Mouse (Mus musculus) heart, embryonic 11.5 days (tissue): ENCODE data around the gene Tatdn3. TPM values are rescaled to one million over a fixed set of nuclear protein-coding genes. Genes with fewer than 3 reads are reported as not detected.
A peak's percentile ranks its signal among the peaks of the same experiment; 100 is the strongest.
"Not testable (repeated sequence)": the region's sequence is repeated elsewhere in the genome, so short reads cannot be mapped to it uniquely, and the experiment has no call there.

ENCODE experiments used
- ATAC-seq: fragments of 200-750 bp; cut with Nextera tagmentation; replicated peaks from 2 replicates; pipeline ENCODE4 v1.8.0; 2017; ENCODE audit warnings: moderate library complexity; ENCODE audit not compliant: insufficient number of reproducible peaks, low FRiP score, low TSS enrichment
- H3K27ac ChIP-seq: fragments of 300-500 bp; sonication (generic); 2 replicates; pipeline ENCODE4 v1.5.1; 2014; ENCODE audit warnings: mild to moderate bottlenecking, low read depth, low read length
- H3K27me3 ChIP-seq: fragments of 300-500 bp; sonication (generic); 2 replicates; pipeline ENCODE4 v1.6.1; 2014; ENCODE audit warnings: mild to moderate bottlenecking, low read length, mixed read lengths; ENCODE audit not compliant: control insufficient read depth, insufficient read depth
- H3K36me3 ChIP-seq: fragments of 300-500 bp; sonication (generic); 2 replicates; pipeline ENCODE4 v1.6.1; 2014; ENCODE audit warnings: mild to moderate bottlenecking, low read length, moderate library complexity, mixed read lengths; ENCODE audit not compliant: control insufficient read depth, insufficient read depth
- H3K4me1 ChIP-seq: fragments of 300-500 bp; sonication (generic); 2 replicates; pipeline ENCODE4 v1.6.1; 2014; ENCODE audit warnings: low read length; ENCODE audit not compliant: control insufficient read depth, insufficient read depth
- H3K4me2 ChIP-seq: fragments of 300-500 bp; sonication (generic); 2 replicates; pipeline ENCODE4 v1.6.1; 2014; ENCODE audit warnings: mild to moderate bottlenecking, moderate library complexity
- H3K4me3 ChIP-seq: fragments of 300-500 bp; sonication (generic); 2 replicates; pipeline ENCODE4 v1.5.1; 2014; ENCODE audit warnings: low read depth, low read length
- H3K9ac ChIP-seq: fragments of 300-500 bp; sonication (generic); 2 replicates; pipeline ENCODE4 v1.6.1; 2014; ENCODE audit warnings: mild to moderate bottlenecking, low read depth, low read length, moderate library complexity
- H3K9me3 ChIP-seq: fragments of 300-500 bp; sonication (generic); replicated peaks from 2 replicates; pipeline ENCODE4 v1.6.1; 2016; ENCODE audit warnings: low read length; ENCODE audit not compliant: control insufficient read depth
- WGBS: fragments of 180-500 bp; shearing (Covaris S2); extraction: QIAGEN DNeasy Blood & Tissue Kit; methylation state at CpG from one replicate; pipeline ENCODE4 v1.1.7; 2014; ENCODE audit not compliant: insufficient replicate concordance; 5-methylcytosine and 5-hydroxymethylcytosine counted together
- polyA plus RNA-seq: library from polyadenylated mRNA; unstranded; fragments of >200 nt; fragmentation: Nextera tagmentation; extraction: Ambion mirVana; gene quantifications from 2 replicates; pipeline ENCODE4 v1.2.1, GENCODE M21; 2014

Tatdn3 gene
- polyA plus RNA-seq, 1 experiment from 2014 or later = 20.3 TPM

DNA sequence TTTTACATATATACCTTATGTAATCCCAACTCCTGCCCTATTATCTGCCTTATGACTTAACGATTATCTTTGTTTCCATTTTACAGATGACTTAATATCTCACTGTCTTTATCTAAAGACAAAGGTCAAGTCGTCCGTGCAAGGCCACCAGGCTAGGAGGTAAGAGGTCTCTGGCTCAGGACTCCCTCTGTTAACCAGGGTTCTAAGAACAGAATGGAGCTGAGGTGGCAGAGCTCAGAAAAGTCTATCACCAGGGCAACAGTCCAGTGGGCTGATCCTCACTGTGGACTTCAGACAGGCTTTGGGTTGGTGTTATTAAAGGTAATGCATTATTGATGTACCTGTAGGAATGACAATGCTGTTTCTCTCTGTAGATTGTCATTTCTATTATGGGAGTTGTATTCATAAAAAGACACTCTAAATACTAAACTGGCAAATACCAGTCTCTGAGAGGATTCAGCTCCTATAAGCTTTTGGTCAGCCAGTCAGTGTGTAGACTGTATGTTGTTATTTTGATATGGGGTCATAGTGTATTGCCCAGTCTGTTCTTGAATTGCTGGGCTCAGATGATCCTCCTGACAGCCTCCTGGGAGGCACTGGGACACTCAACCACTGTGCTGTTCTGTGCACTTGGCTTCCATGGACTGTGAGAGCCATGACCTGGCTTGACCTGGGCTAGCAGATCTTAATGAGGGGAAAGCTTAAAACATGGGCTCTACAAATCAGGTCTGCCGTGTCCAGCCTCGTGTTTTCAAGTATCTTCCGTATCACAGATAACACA lies 26.0 kb downstream of the Tatdn3 start, which contains the start of gene Spata45:
Gene Spata45 (plus strand): TSS at position 86 of the 781 bp plus-strand sequence.
- no peak for ATAC-seq
- Histone ChIP-seq H3K36me3 (no peaks in the 10 kb centered on the region), H3K9me3 (no peaks in the 10 kb centered on the region), H3K9ac (no peak within 1 kb of the TSS), H3K27ac (no peak within 1 kb of the TSS), H3K27me3 (no peaks in the 10 kb centered on the region), H3K4me1 (no peaks in the 10 kb centered on the region), H3K4me3 (no peak within 1 kb of the TSS), H3K4me2 (no peak within 1 kb of the TSS)
- 55% methylated on average over 6 of the region's 6 CpGs for WGBS

DNA sequence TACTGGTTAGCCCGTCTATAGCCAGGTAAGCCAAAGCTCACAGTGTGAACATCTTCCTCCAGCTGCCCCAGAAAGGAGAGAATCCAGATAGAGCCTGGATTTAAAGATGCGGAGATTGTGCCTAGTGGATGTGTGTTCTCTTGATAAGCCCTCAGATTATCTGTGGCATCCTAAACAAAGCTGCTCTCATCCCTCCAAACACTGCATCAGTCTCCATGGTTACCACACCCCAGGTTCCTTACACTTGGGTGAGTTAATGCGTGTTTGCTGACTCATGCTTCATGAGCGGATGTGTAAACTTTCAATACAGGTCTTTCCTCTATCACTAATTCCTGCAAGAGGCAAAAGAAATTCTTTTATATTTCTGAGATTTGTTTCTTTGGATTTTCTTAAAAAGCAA lies 27.1 kb downstream of the Tatdn3 start:
- 34% methylated on average over 4 of the region's 4 CpGs for WGBS
- H3K27ac ChIP-seq = no peak overlapping the region
- H3K9me3 ChIP-seq = no peaks in the 10 kb centered on the region
- ATAC-seq = no peak
- H3K4me3 ChIP-seq = no peak overlapping the region
- no peaks in the 10 kb centered on the region for H3K4me1 ChIP-seq
- H3K27me3 ChIP-seq = no peaks in the 10 kb centered on the region
- no peaks in the 10 kb centered on the region for H3K36me3 ChIP-seq
- H3K4me2 ChIP-seq = no peak overlapping the region
- no peak overlapping the region for H3K9ac ChIP-seq

DNA sequence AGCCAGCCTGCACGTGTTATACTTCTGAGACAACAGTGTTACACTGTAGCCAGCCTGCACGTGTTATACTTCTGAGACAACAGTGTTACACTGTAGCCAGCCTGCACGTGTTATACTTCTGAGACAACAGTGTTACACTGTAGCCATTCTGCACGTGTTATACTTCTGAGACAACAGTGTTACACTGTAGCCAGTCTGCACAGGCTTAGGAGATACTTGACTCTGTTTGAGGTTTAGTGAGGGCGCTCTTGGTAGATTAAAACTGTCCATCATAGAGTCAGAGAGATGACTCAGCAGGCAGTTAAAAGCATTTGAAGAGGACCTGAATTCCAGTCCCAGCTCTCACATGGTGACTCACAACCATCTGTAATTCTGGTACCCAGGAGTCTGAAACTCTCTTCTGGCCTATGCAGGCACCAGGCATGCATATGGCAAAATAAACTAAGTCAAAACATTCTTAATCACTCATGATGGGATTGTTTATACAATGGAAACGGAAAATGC lies 31.8 kb downstream of the Tatdn3 start:
- H3K27me3 ChIP-seq, ATAC-seq: not testable (repeated sequence)

DNA sequence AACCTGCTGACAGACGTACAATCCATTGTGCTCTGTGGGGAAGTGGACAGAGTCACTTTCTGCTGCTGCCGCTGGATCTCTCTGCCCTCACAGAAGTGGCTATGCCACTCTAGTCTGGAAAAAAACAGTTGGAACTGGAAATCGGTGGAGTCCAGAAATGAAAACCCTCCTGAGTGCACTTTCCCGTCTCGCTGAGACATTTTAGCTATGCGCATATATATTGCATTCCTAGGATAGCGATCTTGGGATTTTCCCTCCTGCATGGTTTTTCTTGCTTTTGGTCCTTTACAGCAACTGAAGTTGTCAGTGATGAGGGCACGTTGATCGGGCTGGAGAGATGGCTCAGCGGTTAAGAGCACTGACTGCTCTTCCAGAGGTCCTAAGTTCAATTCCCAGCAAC lies 32.5 kb downstream of the Tatdn3 start:
- no peaks in the 10 kb centered on the region for H3K36me3 ChIP-seq
- H3K4me1 ChIP-seq = 0 out of 2 replicates have a peak, but pooled peaks cover 8% of the 10 kb centered on the region
- H3K27ac ChIP-seq = no peak overlapping the region
- H3K4me2 ChIP-seq = no peak overlapping the region
- H3K4me3 ChIP-seq = no peak overlapping the region
- WGBS = 62% methylated on average over 10 of the region's 10 CpGs
- no peak for ATAC-seq
- H3K27me3 ChIP-seq = no peaks in the 10 kb centered on the region
- H3K9me3 ChIP-seq = no peaks in the 10 kb centered on the region
- H3K9ac ChIP-seq = no peak overlapping the region

More for the DNA sequence above, 31.8 kb downstream of the Tatdn3 start:
- not testable (repeated sequence) for H3K4me3 ChIP-seq, H3K36me3 ChIP-seq, H3K9me3 ChIP-seq, H3K4me1 ChIP-seq, H3K9ac ChIP-seq, H3K27ac ChIP-seq, H3K4me2 ChIP-seq
- 63% methylated on average over 6 of the region's 6 CpGs for WGBS

DNA sequence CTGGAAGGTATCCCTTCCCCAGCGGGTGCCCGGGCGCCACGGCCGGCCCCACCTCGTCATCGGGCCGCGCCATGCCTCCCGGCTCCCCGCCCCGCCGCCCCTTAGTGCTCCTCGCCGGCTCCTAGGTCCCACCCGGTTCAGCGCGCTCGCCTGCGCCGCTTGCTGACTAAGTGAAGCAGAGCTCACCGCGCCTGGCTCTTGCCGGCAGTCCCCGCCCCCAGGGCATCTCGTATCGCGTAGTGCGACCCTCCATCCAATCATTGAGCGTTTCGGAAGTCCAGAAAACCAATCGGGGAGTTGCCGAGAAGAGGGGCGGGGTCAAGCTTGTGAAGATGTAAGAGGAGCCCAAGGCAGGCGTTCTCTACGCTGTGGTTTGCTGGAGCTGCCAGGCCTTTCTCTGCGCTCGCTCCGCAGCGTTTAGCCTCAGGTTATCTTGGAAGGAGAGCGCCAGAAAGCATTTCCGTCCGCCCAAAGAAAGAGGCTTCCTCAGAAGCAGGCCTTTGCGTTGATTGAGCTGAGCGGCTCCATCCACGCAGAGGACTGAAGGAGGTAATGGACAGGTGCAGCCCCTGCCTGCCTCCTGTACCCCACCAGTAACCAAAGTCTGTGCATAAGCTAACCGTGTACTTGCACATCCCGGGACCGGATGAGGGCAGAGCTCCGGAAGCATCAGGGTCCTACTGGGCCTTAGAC lies 36.6 kb downstream of the Tatdn3 start, which contains the start of gene Flvcr1:
Gene Flvcr1 (minus strand): TSS at position 138 of the 693 bp plus-strand sequence.
- no peaks in the 10 kb centered on the region for H3K9me3 ChIP-seq
- ATAC-seq = peak; percentile 98
- peak within 1 kb of the TSS; percentile 99 for H3K4me2 ChIP-seq
- no peaks in the 10 kb centered on the region for H3K27me3 ChIP-seq
- H3K36me3 ChIP-seq = peaks cover 2% of the 10 kb centered on the region; the same call in 1 of the 2 replicates
- peak within 1 kb of the TSS; percentile 91 for H3K27ac ChIP-seq
- H3K4me1 ChIP-seq = 0 out of 2 replicates have a peak, but pooled peaks cover 8% of the 10 kb centered on the region
- H3K9ac ChIP-seq = peak within 1 kb of the TSS; percentile 94
- under 1% methylated on average over 50 of the region's 50 CpGs for WGBS
- peak within 1 kb of the TSS; percentile 85 for H3K4me3 ChIP-seq

DNA sequence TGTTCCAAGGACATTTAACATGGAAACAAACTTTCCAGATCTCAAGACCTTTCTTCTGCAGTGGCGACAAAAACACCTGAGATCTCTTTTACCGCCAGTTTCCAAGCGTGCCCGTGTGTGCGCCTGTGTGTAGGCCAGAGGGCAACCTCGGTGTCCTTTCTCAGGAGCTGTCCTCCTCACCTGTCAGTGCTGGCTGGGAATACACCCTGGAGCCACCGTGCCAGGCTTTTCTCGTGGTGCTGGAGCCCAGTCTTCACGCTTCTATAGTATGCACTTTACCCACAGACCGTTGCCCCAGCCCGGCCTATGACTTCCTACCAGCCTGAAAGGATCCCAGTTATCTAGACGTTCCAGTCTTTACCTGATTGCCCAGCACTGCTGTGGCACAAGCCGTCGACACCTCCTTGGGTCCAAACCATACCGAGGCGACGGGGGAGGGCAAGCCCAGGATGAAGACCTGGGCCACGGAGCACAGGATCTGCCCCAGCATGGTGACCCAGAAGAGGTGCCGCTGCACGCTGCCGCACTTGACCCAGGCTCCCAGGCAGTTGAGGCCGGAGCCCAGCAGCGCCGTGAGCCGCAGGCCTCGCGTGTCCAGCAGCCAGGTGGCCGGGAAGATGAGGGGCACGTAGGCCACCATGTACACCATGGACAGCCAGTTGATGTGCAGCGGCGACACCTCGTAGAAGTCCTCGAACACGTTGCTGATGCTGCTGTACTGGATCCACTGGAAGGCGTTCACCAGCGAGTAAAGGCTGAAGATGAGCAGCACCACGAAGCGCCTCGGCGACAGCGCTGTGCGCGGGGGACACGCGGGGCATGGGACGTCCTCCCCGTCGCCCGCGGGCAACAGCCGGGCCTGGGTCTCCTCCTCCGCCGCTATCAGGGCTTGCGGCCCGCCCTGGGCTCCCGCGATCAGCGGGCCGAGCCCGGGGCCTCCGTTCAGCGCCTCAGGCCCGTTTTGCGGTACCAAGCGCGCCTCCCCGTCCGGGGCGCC lies 37.4 kb downstream of the Tatdn3 start:
- 3% methylated on average over 64 of the region's 69 CpGs for WGBS
- no peaks in the 10 kb centered on the region for H3K27me3 ChIP-seq
- ATAC-seq = peak; percentile 40; the same call in 1 of the 2 replicates
- peak overlapping the region; percentile 94 for H3K9ac ChIP-seq
- peaks cover 5% of the 10 kb centered on the region; the same call in 1 of the 2 replicates for H3K36me3 ChIP-seq
- 0 out of 2 replicates have a peak, but pooled peaks cover 8% of the 10 kb centered on the region for H3K4me1 ChIP-seq
- peak overlapping the region; percentile 91 for H3K27ac ChIP-seq
- peak overlapping the region; percentile 99 for H3K4me2 ChIP-seq
- peak overlapping the region; percentile 85 for H3K4me3 ChIP-seq
- H3K9me3 ChIP-seq = no peaks in the 10 kb centered on the region

DNA sequence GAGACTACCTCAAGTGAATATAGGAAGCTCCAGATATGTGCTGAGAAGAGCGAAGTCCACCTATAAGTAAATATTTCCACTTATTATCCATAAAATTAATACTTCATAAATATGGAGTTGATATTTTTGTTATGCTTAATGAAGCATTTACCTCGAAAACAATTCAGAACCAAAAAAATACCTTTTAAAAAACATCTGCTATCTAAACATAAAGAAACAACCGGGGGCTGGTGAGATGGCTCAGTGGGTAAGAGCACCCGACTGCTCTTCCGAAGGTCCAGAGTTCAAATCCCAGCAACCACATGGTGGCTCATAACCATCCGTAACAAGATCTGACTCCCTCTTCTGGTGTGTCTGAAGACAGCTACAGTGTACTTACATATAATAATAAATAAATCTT lies 38.9 kb downstream of the Tatdn3 start:
- H3K9me3 ChIP-seq, H3K36me3 ChIP-seq, H3K4me2 ChIP-seq, H3K27me3 ChIP-seq, ATAC-seq, H3K4me1 ChIP-seq, H3K4me3 ChIP-seq, H3K27ac ChIP-seq, H3K9ac ChIP-seq: not testable (repeated sequence)
- 89% methylated on average over 5 of the region's 6 CpGs for WGBS

DNA sequence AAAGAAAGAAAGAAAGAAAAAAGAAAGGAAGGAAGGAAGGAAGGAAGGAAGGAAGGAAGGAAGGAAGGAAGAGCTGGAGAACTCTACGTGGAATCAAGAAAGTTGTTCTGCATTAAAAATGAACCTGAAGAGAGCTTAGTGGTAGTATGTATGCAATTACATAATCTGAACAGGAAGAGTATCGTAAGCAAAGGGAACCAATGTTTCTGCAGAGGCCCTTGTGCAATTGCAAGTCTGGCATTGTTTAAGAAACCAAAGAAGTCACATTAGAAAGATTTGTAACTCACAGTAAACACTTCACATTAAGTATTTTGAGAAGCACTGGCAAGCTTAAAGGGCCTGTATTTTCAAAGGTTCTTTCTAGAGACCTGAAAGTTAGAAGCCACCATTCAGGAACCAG lies 39.6 kb downstream of the Tatdn3 start:
- WGBS = 93% methylated on average over 2 of the region's 2 CpGs
- no peak overlapping the region for H3K4me2 ChIP-seq
- no peak overlapping the region for H3K9ac ChIP-seq
- no peak overlapping the region for H3K4me3 ChIP-seq
- peaks cover 9% of the 10 kb centered on the region; the same call in 1 of the 2 replicates for H3K36me3 ChIP-seq
- H3K27ac ChIP-seq = no peak overlapping the region
- no peaks in the 10 kb centered on the region for H3K9me3 ChIP-seq
- H3K27me3 ChIP-seq = no peaks in the 10 kb centered on the region
- H3K4me1 ChIP-seq = 0 out of 2 replicates have a peak, but pooled peaks cover 8% of the 10 kb centered on the region
- ATAC-seq = no peak
